Mouse (Mus musculus) liver, adult 2 months (tissue): ENCODE measurements around the gene Batf.

Experiments used
- CTCF ChIP-seq: fragments of 200-500 bp; IDR thresholded peaks from 2 replicates; pipeline ENCODE4 v1.5.1; 2011; ENCODE audit warnings: low read depth, low read length, control low read depth
- POLR2A ChIP-seq: fragments of 200-500 bp; IDR thresholded peaks from 2 replicates; pipeline ENCODE4 v1.6.1; 2011; ENCODE audit warnings: low read length, control low read depth; ENCODE audit not compliant: insufficient read depth; ENCODE audit errors: extremely low read depth

DNA sequence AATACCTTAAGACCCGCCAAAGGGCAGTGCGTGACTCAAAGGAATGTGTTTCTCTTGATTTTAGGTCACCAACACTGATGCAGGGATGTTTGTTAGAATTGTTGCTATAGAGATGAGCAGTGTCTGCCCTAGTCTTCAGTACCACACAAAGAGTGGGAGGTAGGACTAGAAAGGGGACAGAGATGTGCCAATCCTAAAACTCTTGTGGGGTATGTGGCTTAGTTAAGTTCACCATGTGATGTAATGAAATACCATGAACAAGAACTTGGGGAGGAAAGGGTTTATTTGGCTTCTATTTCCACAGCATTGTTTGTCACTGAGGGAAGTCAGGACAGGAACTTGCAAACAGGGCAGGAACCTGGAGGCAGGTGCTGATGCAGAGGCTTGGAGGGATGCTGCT lies 26.1 kb downstream of the Batf start:
- TF ChIP-seq CTCF (no peak), POLR2A (no peak)
